Mouse (Mus musculus): ENCODE data around the gene Slc30a2. TPM values are rescaled to one million over a fixed set of nuclear protein-coding genes. Genes with fewer than 3 reads are reported as not detected.

The Slc30a2 gene
- total and polyA plus RNA-seq, 2 experiments from 2014 or later: 0.18 TPM; not detected in 1

DNA sequence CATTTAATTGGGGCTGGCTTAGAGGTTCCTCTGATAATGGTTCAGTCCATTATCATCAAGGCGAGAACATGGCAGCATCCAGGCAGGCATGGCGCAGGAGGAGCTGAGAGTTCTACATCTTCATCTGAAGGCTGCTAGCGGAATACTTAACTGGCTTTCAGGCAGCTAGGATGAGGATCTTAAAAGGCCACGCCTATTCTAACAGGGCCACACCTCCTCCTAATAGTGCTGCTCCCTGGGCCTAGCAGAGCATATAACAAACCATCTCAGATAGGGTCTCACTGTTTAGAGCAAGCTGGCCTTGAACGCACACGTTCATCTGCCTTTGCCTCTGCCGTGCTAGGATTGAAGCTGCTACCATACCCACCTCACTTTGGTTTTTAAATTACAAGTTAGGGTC, 6.8 kb downstream of the Slc30a2 start:
- Histone ChIP-seq H3K4me2 (ENCODE audit: low read depth, low read length) (no peak overlapping the region), H3K27ac (no peak overlapping the region), H3K9ac (replicated peaks; ENCODE audit: low read length) (no peak overlapping the region), H3K36me3 (ENCODE audit: insufficient read depth, low read length) (no peaks in the 10 kb centered on the region), H3K27me3 (ENCODE audit: insufficient read depth, low read length) (0 out of 2 replicates have a peak, but pooled peaks cover 8% of the 10 kb centered on the region), H3K9me3 (ENCODE audit: low read length) (no peaks in the 10 kb centered on the region), H3K4me1 (ENCODE audit: insufficient read depth, low read length) (no peaks in the 10 kb centered on the region), H3K4me3 (ENCODE audit: low read length) (no peak overlapping the region)
- DNase-seq (ENCODE audit: low spot score): no peak
- TF ChIP-seq CTCF (IDR thresholded peaks at IDR 0.05; ENCODE audit: low read depth): no peak
- 89% methylated on average over 7 of the region's 7 CpGs for WGBS
- no peak for ATAC-seq

GRCm38 (mm10) chr4:134350641-134351040, 7.7 kb downstream of the Slc30a2 start:
- Histone ChIP-seq H3K4me1 (ENCODE audit: insufficient read depth, low read length) (no peaks in the 10 kb centered on the region), H3K27ac (no peak overlapping the region), H3K9me3 (ENCODE audit: low read length) (no peaks in the 10 kb centered on the region), H3K4me2 (ENCODE audit: low read depth, low read length) (no peak overlapping the region), H3K36me3 (ENCODE audit: insufficient read depth, low read length) (no peaks in the 10 kb centered on the region), H3K27me3 (ENCODE audit: insufficient read depth, low read length) (0 out of 2 replicates have a peak, but pooled peaks cover 6% of the 10 kb centered on the region), H3K9ac (replicated peaks; ENCODE audit: low read length) (no peak overlapping the region), H3K4me3 (ENCODE audit: low read length) (no peak overlapping the region)
- WGBS: 94% methylated on average over 6 of the region's 6 CpGs
- no peak for TF ChIP-seq CTCF (IDR thresholded peaks at IDR 0.05; ENCODE audit: low read depth)
- ATAC-seq (no peak), DNase-seq (ENCODE audit: low spot score) (no peak)

DNA sequence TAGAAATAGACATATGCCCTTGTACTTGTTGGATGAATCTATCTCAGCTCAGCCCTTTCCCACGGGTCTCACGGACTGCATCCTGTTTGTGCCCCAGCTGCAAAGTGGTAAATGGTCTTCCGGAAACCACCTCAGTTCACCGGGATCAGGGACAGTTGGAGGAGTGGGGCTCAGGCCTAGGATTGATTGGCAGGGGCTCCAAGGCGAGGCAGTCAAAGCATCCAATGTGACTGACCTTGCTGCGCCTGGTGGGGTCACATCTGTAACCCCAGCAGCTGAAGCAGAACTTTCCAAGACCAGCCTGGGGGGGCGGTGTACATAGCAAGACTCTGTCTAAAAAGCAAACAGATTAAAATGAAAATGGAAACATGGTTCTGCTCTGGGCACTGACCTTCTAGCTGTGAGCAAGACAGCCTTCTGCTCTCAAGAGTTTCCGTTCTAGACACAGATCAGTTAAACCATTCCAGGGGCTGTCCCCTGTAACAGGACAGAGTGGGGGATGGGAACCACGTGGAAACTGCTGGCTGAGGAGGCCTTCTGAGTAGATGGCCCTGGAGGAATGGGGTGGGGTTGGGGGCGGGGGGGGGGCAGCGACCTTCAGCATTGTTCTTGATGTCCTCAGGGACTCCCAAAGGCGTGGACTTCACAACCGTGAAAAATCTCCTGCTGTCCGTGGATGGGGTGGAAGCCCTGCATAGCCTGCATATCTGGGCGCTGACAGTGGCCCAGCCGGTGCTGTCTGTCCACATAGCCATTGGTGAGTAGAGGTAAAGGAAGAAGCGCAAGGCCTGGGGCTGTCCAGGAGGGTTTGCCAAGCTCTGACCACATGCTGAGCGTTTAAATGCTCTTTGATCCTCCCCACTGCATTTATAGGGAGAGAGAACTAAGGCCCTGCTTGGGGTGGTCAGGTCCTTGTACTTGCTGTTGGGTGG, 8.6 kb downstream of the Slc30a2 start:
- no peaks in the 10 kb centered on the region for H3K4me1 ChIP-seq (ENCODE audit: insufficient read depth, low read length)
- 0 out of 2 replicates have a peak, but pooled peaks cover 6% of the 10 kb centered on the region for H3K27me3 ChIP-seq (ENCODE audit: insufficient read depth, low read length)
- no peak overlapping the region for H3K4me3 ChIP-seq (ENCODE audit: low read length)
- no peak overlapping the region for H3K9ac ChIP-seq (replicated peaks; ENCODE audit: low read length)
- 45% methylated on average over 18 of the region's 18 CpGs for WGBS
- H3K9me3 ChIP-seq (ENCODE audit: low read length): no peaks in the 10 kb centered on the region
- no peak overlapping the region for H3K4me2 ChIP-seq (ENCODE audit: low read depth, low read length)
- no peak overlapping the region for H3K27ac ChIP-seq
- TF ChIP-seq CTCF (IDR thresholded peaks at IDR 0.05; ENCODE audit: low read depth): no peak
- no peaks in the 10 kb centered on the region for H3K36me3 ChIP-seq (ENCODE audit: insufficient read depth, low read length)
- DNase-seq (ENCODE audit: low spot score): no peak
- ATAC-seq: no peak

- no peak for TF ChIP-seq CTCF (IDR thresholded peaks at IDR 0.05; ENCODE audit: low read depth)
- no peaks in the 10 kb centered on the region for H3K36me3 ChIP-seq (ENCODE audit: insufficient read depth, low read length)
- H3K27ac ChIP-seq: no peak overlapping the region
- H3K4me1 ChIP-seq (ENCODE audit: insufficient read depth, low read length): no peaks in the 10 kb centered on the region
- no peak overlapping the region for H3K4me3 ChIP-seq (ENCODE audit: low read length)
- no peak for DNase-seq (ENCODE audit: low spot score)
- H3K9ac ChIP-seq (replicated peaks; ENCODE audit: low read length): no peak overlapping the region
- no peak overlapping the region for H3K4me2 ChIP-seq (ENCODE audit: low read depth, low read length)
- ATAC-seq: no peak
- H3K9me3 ChIP-seq (ENCODE audit: low read length): no peaks in the 10 kb centered on the region
- H3K27me3 ChIP-seq (ENCODE audit: insufficient read depth, low read length): 0 out of 2 replicates have a peak, but pooled peaks cover 1% of the 10 kb centered on the region
- WGBS: 39% methylated on average over 12 of the region's 12 CpGs
These were observed 9.3 kb downstream of the Slc30a2 start for GRCm38 (mm10) chr4:134352261-134352707.

DNA sequence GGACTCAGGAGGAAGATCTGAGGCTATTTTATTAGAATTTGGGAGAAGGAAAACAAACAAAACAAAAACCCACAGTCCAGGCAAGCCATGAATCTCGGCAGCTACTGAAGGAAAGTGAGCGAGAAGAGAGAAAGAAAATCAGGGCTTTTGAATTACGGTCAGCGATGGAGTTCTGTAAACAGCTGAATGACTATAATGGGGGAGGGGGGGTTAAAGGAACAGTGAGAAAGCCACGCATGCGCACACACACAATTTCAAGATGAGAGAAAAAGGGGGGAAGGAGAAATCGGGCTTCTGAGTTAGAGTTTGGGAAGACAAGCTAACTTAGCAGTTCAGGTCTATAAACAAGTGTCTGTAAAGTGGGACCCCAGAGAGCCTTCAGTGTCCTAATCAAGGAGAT, 9.9 kb downstream of the Slc30a2 start:
- no peak for TF ChIP-seq CTCF (IDR thresholded peaks at IDR 0.05; ENCODE audit: low read depth)

GRCm38 (mm10) chr4:134353527-134354409, 10.8 kb downstream of the Slc30a2 start:
- Histone ChIP-seq H3K36me3 (ENCODE audit: insufficient read depth, low read length) (no peaks in the 10 kb centered on the region), H3K9me3 (ENCODE audit: low read length) (no peaks in the 10 kb centered on the region), H3K4me3 (ENCODE audit: low read length) (no peak overlapping the region), H3K27ac (no peak overlapping the region), H3K27me3 (ENCODE audit: insufficient read depth, low read length) (0 out of 2 replicates have a peak, but pooled peaks cover 3% of the 10 kb centered on the region), H3K4me2 (ENCODE audit: low read depth, low read length) (no peak overlapping the region), H3K9ac (replicated peaks; ENCODE audit: low read length) (no peak overlapping the region), H3K4me1 (ENCODE audit: insufficient read depth, low read length) (no peaks in the 10 kb centered on the region; the same call in 1 of the 2 replicates)
- TF ChIP-seq CTCF (IDR thresholded peaks at IDR 0.05; ENCODE audit: low read depth): no peak
- ATAC-seq (no peak), DNase-seq (ENCODE audit: low spot score) (no peak)
- 67% methylated on average over 5 of the region's 5 CpGs for whole genome bisulfite sequencing

More for the DNA sequence above, 9.9 kb downstream of the Slc30a2 start:
- WGBS: 77% methylated on average over 7 of the region's 7 CpGs
- H3K9me3 ChIP-seq (ENCODE audit: low read length): no peaks in the 10 kb centered on the region
- no peak overlapping the region for H3K27ac ChIP-seq
- no peak overlapping the region for H3K4me3 ChIP-seq (ENCODE audit: low read length)
- 0 out of 2 replicates have a peak, but pooled peaks cover 3% of the 10 kb centered on the region for H3K27me3 ChIP-seq (ENCODE audit: insufficient read depth, low read length)
- DNase-seq (ENCODE audit: low spot score): no peak
- H3K36me3 ChIP-seq (ENCODE audit: insufficient read depth, low read length): no peaks in the 10 kb centered on the region
- H3K9ac ChIP-seq (replicated peaks; ENCODE audit: low read length): no peak overlapping the region
- ATAC-seq: no peak
- no peaks in the 10 kb centered on the region; the same call in 1 of the 2 replicates for H3K4me1 ChIP-seq (ENCODE audit: insufficient read depth, low read length)
- H3K4me2 ChIP-seq (ENCODE audit: low read depth, low read length): no peak overlapping the region
